Mouse (Mus musculus) kidney, adult 2 months (tissue): ENCODE data around the gene AL607142.1. TPM values are rescaled to one million over a fixed set of nuclear protein-coding genes. Genes with fewer than 3 reads are reported as not detected.

Experiments
- DNase-seq: peaks from one replicate; pipeline ENCODE4 v3.0.0; 2021
- H3K27ac ChIP-seq: fragments of 200-500 bp; 2 replicates; pipeline ENCODE4 v1.5.1; 2012; ENCODE audit warnings: low read depth, low read length, control low read depth, inconsistent platforms; ENCODE audit not compliant: insufficient read depth
- H3K27me3 ChIP-seq: fragments of 200-500 bp; replicated peaks from 2 replicates; pipeline ENCODE4 v1.6.1; 2012; ENCODE audit warnings: mild to moderate bottlenecking, moderate library complexity, low read length, inconsistent platforms; ENCODE audit not compliant: control insufficient read depth, insufficient read depth
- H3K36me3 ChIP-seq: fragments of 200-500 bp; 2 replicates; pipeline ENCODE4 v1.6.1; 2012; ENCODE audit warnings: mild to moderate bottlenecking, moderate library complexity, low read length, inconsistent platforms; ENCODE audit not compliant: control insufficient read depth, insufficient read depth
- H3K4me1 ChIP-seq: fragments of 200-500 bp; 2 replicates; pipeline ENCODE4 v1.6.1; 2011; ENCODE audit warnings: low read length; ENCODE audit not compliant: control insufficient read depth, insufficient read depth
- H3K4me3 ChIP-seq: fragments of 200-500 bp; 2 replicates; pipeline ENCODE4 v1.5.1; 2011; ENCODE audit warnings: mild to moderate bottlenecking, low read depth, low read length, control low read depth; ENCODE audit not compliant: insufficient read depth
- CTCF ChIP-seq: fragments of 200-500 bp; conservative IDR thresholded peaks from 2 replicates; pipeline ENCODE4 v1.5.1; 2011; ENCODE audit warnings: low read depth, mild to moderate bottlenecking, control low read depth, low read length, moderate library complexity, mixed read lengths; ENCODE audit not compliant: insufficient read depth, insufficient read length
- POLR2A ChIP-seq: fragments of 200-500 bp; IDR thresholded peaks from one replicate; pipeline ENCODE4 v1.6.1; 2011; ENCODE audit warnings: low read depth, low read length, control low read depth
- WGBS: fragments of 180-500 bp; shearing (Covaris S2); methylation state at CpG from one replicate; pipeline ENCODE4 v1.1.7; 2018; 5-methylcytosine and 5-hydroxymethylcytosine counted together
- polyA plus RNA-seq: library from polyadenylated mRNA; depleted of rRNA; stranded (reverse); fragments of >200 nt; gene quantifications from 2 replicates; pipeline ENCODE4 v1.2.3, GENCODE M21; 2012

The AL607142.1 gene
- polyA plus RNA-seq, 1 experiment, result not detected

GRCm38 (mm10) chr4:120045871-120046270 is 18.9 kb upstream of the AL607142.1 start:
- 85% methylated on average over 7 of the region's 7 CpGs for WGBS
- no peaks in the 10 kb centered on the region for H3K4me1 ChIP-seq

GRCm38 (mm10) chr4:120047060-120047459 is 17.7 kb upstream of the AL607142.1 start:
- no peaks in the 10 kb centered on the region for H3K27me3 ChIP-seq
- no peaks in the 10 kb centered on the region for H3K4me1 ChIP-seq
- WGBS, result 40% methylated on average over 4 of the region's 4 CpGs
- no peak overlapping the region for H3K4me3 ChIP-seq
- TF ChIP-seq POLR2A (no peak), CTCF (no peak)
- no peaks in the 10 kb centered on the region for H3K36me3 ChIP-seq
- H3K27ac ChIP-seq, result no peak overlapping the region
- no peak for DNase-seq

More at GRCm38 (mm10) chr4:120045871-120046270, 18.9 kb upstream of the AL607142.1 start:
- no peak overlapping the region for H3K27ac ChIP-seq
- no peak overlapping the region for H3K4me3 ChIP-seq
- DNase-seq, result no peak
- no peaks in the 10 kb centered on the region for H3K27me3 ChIP-seq
- TF ChIP-seq CTCF (no peak), POLR2A (no peak)
- no peaks in the 10 kb centered on the region for H3K36me3 ChIP-seq

DNA sequence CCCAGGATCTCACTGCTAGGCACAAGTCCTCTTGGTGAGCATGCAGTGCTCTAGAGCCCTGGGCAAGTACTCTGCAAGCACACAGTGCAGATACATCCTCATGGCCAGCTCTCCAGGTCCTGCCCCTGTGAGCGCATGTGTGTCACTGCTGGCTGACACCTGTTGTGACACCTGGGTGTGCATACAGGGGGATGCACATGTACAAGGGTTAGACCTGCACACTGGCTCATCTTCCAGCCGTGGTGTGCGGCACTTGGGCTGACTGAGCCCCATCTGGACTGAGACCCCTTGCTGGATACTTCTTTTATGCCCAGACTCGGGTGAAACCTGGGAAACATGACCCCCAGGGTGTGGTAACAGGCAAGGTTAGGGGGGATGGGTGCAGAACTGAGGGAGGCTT is 16.5 kb upstream of the AL607142.1 start:
- TF ChIP-seq CTCF (no peak), POLR2A (no peak)
- no peaks in the 10 kb centered on the region for H3K27me3 ChIP-seq
- H3K36me3 ChIP-seq, result no peaks in the 10 kb centered on the region

DNA sequence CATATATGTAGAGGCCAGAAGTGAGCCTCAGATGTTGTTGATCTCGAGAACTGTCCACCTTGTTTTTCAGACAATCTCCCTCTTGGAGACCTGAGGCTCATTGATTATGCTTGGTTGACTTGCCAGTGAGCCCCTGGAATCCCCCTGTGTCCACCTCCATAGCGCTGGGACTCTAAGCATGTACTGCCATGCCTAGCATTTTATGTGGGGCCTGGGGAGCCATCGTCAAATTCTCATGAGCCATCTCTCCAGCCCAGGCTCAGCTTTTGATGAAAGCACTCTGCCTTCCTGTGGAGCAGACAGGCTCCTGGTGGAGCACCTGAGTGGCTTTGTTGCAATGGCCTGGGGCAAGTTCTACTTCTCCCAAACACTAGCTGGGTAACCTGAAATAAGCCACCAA is 14.9 kb upstream of the AL607142.1 start:
- TF ChIP-seq POLR2A (no peak), CTCF (no peak)
- Histone ChIP-seq H3K27ac (no peak overlapping the region), H3K4me1 (no peaks in the 10 kb centered on the region), H3K4me3 (no peak overlapping the region), H3K27me3 (no peaks in the 10 kb centered on the region), H3K36me3 (no peaks in the 10 kb centered on the region)
- no peak for DNase-seq
- 90% methylated on average over 3 of the region's 3 CpGs for WGBS

More for the DNA sequence above, 16.5 kb upstream of the AL607142.1 start:
- 89% methylated on average over 4 of the region's 4 CpGs for WGBS
- Histone ChIP-seq H3K4me3 (no peak overlapping the region), H3K27ac (no peak overlapping the region), H3K4me1 (no peaks in the 10 kb centered on the region)
- DNase-seq, result no peak

- TF ChIP-seq POLR2A, result no peak
- TF ChIP-seq CTCF, result no peak
- no peaks in the 10 kb centered on the region for H3K27me3 ChIP-seq
- DNase-seq, result no peak
Observed at GRCm38 (mm10) chr4:120052481-120052880, 12.3 kb upstream of the AL607142.1 start.

DNA sequence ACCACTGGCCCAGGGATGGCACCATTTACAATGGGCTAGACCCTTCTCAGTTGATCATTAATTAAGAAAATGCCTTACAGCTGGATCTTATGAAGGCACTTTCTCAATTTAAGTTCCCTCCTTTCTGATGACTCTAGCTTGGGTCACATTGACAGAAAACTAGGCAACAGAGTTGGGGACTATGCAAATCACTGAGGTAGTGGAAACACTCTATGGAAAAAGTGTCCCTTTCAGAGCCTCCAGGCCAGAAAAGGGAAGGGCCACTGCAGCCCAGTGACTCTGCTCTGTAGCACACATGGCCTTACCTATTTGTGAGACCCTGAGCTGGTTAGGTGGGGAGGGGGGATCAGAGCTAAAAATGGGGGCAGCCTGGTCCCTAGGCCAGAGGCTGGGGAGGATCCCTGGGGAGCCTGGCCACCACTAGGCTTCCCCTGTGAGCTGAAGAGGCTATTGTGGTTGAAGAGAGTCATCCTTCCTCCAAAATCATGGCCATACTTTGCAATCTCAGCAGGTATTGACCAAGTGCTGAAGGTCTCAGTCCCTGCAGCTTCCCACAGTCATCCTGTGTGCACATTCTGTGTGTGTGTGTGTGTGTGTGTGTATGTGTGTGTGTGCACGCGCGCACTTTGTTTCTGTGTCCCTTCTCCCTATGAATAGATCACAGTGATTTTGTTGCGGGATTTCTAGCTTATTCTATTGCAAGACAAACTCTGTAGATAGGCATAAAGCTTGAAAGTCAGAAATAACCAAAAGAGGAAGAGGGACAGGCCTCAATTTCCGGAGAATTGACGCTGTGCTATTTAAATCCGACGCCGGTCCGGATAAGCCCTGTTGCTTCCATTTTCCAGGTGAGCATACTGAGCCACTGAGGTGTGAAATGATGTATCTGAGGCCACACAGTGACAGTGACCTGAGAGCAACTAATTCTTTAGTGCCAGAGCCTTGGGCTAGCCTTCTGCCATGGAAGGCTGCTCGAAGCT is 11.5 kb upstream of the AL607142.1 start:
- Histone ChIP-seq H3K36me3 (no peaks in the 10 kb centered on the region), H3K27me3 (no peaks in the 10 kb centered on the region), H3K4me3 (no peak overlapping the region), H3K4me1 (no peaks in the 10 kb centered on the region), H3K27ac (no peak overlapping the region)
- DNase-seq, result no peak
- WGBS, result 79% methylated on average over 11 of the region's 11 CpGs
- TF ChIP-seq POLR2A (no peak), CTCF (no peak)

More at GRCm38 (mm10) chr4:120052481-120052880, 12.3 kb upstream of the AL607142.1 start:
- Histone ChIP-seq H3K4me1 (no peaks in the 10 kb centered on the region), H3K27ac (no peak overlapping the region), H3K36me3 (no peaks in the 10 kb centered on the region), H3K4me3 (no peak overlapping the region)

GRCm38 (mm10) chr4:120054145-120054544 is 10.7 kb upstream of the AL607142.1 start:
- DNase-seq, result peak; percentile 7
- H3K4me3 ChIP-seq, result no peak overlapping the region
- H3K4me1 ChIP-seq, result no peaks in the 10 kb centered on the region
- no peaks in the 10 kb centered on the region for H3K36me3 ChIP-seq
- 50% methylated on average over 9 of the region's 9 CpGs for WGBS
- H3K27me3 ChIP-seq, result no peaks in the 10 kb centered on the region
- TF ChIP-seq POLR2A (no peak), CTCF (no peak)
- no peak overlapping the region for H3K27ac ChIP-seq
